Mouse (Mus musculus) CH12.LX (cell line): ENCODE results near the gene P2rx7. TPM values are rescaled to one million over a fixed set of nuclear protein-coding genes. Genes with fewer than 3 reads are reported as not detected.

ENCODE experiments used
- DNase-seq: peaks from one replicate; pipeline ENCODE4 v3.0.0-alpha.2; 2013; ENCODE audit errors: extremely low read depth
- H3K27ac ChIP-seq: 2 replicates; pipeline ENCODE4 v1.5.1; 2012; ENCODE audit warnings: low read depth, mild to moderate bottlenecking, control low read depth, moderate library complexity; ENCODE audit not compliant: insufficient read depth
- H3K27me3 ChIP-seq: replicated peaks from 2 replicates; pipeline ENCODE3; 2012; ENCODE audit warnings: inconsistent platforms
- H3K36me3 ChIP-seq, 2 experiments: replicated peaks in 1 of 2; 2 replicates each; pipeline versions ENCODE3 to v1.6.1; 2012; ENCODE audit warnings: inconsistent platforms in 1 of 2, low read length in 1 of 2, mild to moderate bottlenecking in 1 of 2, mixed read lengths in 1 of 2, moderate library complexity in 1 of 2; ENCODE audit not compliant: control insufficient read depth in 1 of 2, insufficient read depth in 1 of 2
- H3K4me1 ChIP-seq, 2 experiments: 2 replicates each; pipeline ENCODE4 v1.6.1; 2012; ENCODE audit warnings: inconsistent platforms in 1 of 2, moderate library complexity in 1 of 2; ENCODE audit not compliant: insufficient read depth in 2 of 2, control insufficient read depth in 1 of 2
- H3K4me2 ChIP-seq: 2 replicates; pipeline ENCODE4 v1.6.1; 2012; ENCODE audit warnings: low read depth, mild to moderate bottlenecking, control low read depth; ENCODE audit not compliant: poor library complexity, insufficient read depth, severe bottlenecking
- H3K4me3 ChIP-seq, 3 experiments: fragments of 150-350 bp in 1 of 3; sonication (generic) in 1 of 3; replicated peaks in 1 of 3; 2 replicates each; pipeline versions ENCODE3 to v1.5.1; 2011 to 2012; ENCODE audit warnings: low read depth in 2 of 3, low read length in 2 of 3, mild to moderate bottlenecking in 2 of 3, moderate library complexity in 2 of 3, control low read depth in 1 of 3, improper control_type of control experiment in 1 of 3, inconsistent platforms in 1 of 3, mixed read lengths in 1 of 3; ENCODE audit not compliant: poor library complexity in 1 of 3
- H3K79me2 ChIP-seq: replicated peaks from 2 replicates; pipeline ENCODE4 v1.6.1; 2012; ENCODE audit warnings: mild to moderate bottlenecking, moderate library complexity; ENCODE audit not compliant: control insufficient read depth, poor library complexity, insufficient read depth, severe bottlenecking; ENCODE audit errors: extremely low read depth
- H3K9ac ChIP-seq: 2 replicates; pipeline ENCODE4 v1.6.1; 2012; ENCODE audit warnings: low read depth, mild to moderate bottlenecking, control low read depth, moderate library complexity; ENCODE audit not compliant: insufficient read depth
- H3K9me3 ChIP-seq: replicated peaks from 2 replicates; pipeline ENCODE3; 2012; ENCODE audit warnings: low read length, inconsistent platforms, mixed read lengths
- CHD1 ChIP-seq: IDR thresholded peaks from 2 replicates; pipeline ENCODE4 v1.6.1; 2012; ENCODE audit warnings: low read depth, low read length, improper control_type of control experiment, inconsistent platforms
- CHD2 ChIP-seq: IDR thresholded peaks from 2 replicates; pipeline ENCODE4 v1.6.1; 2011; ENCODE audit warnings: low read length, improper control_type of control experiment
- E2F4 ChIP-seq: IDR thresholded peaks from 2 replicates; pipeline ENCODE4 v1.6.1; 2011; ENCODE audit warnings: low read depth, low read length, improper control_type of control experiment; ENCODE audit not compliant: insufficient replicate concordance
- ELF1 ChIP-seq: IDR thresholded peaks from 2 replicates; pipeline ENCODE4 v1.6.1; 2014; ENCODE audit warnings: low read depth, mild to moderate bottlenecking, inconsistent platforms, low read length, improper control_type of control experiment
- EP300 ChIP-seq: IDR thresholded peaks from 2 replicates; pipeline ENCODE4 v1.6.1; 2011; ENCODE audit warnings: low read length, improper control_type of control experiment
- IRF4 ChIP-seq: IDR thresholded peaks from 2 replicates; pipeline ENCODE4 v1.6.1; 2014; ENCODE audit warnings: low read depth, mild to moderate bottlenecking, inconsistent platforms, low read length, improper control_type of control experiment
- JUND ChIP-seq: conservative IDR thresholded peaks from 2 replicates; pipeline ENCODE4 v1.6.1; 2011; ENCODE audit warnings: low read depth, low read length, improper control_type of control experiment
- KAT2A ChIP-seq: IDR thresholded peaks from 2 replicates; pipeline ENCODE4 v1.6.1; 2012; ENCODE audit warnings: low read length, improper control_type of control experiment, inconsistent platforms; ENCODE audit not compliant: insufficient replicate concordance
- MAFK ChIP-seq: IDR thresholded peaks from 2 replicates; pipeline ENCODE4 v1.6.1; 2011; ENCODE audit warnings: low read length, improper control_type of control experiment; ENCODE audit not compliant: insufficient replicate concordance
- MAX ChIP-seq: IDR thresholded peaks from 2 replicates; pipeline ENCODE4 v1.6.1; 2011; ENCODE audit warnings: low read length, improper control_type of control experiment
- MEF2A ChIP-seq: IDR thresholded peaks from 2 replicates; pipeline ENCODE4 v1.6.1; 2014; ENCODE audit warnings: low read depth, mild to moderate bottlenecking, inconsistent platforms, low read length, improper control_type of control experiment, borderline replicate concordance
- MXI1 ChIP-seq: IDR thresholded peaks from 2 replicates; pipeline ENCODE4 v1.6.1; 2011; ENCODE audit warnings: mild to moderate bottlenecking, low read depth, low read length, improper control_type of control experiment
- NELFE ChIP-seq: IDR thresholded peaks from 2 replicates; pipeline ENCODE4 v1.6.1; 2011; ENCODE audit warnings: low read depth, low read length, improper control_type of control experiment
- PAX5 ChIP-seq: IDR thresholded peaks from 2 replicates; pipeline ENCODE4 v1.6.1; 2012; ENCODE audit warnings: low read length, inconsistent platforms, mixed read lengths
- POLR2A ChIP-seq: IDR thresholded peaks from 2 replicates; pipeline ENCODE4 v1.6.1; 2011; ENCODE audit warnings: low read depth, mild to moderate bottlenecking, improper control_type of control experiment, low read length
- SIN3A ChIP-seq: IDR thresholded peaks from 2 replicates; pipeline ENCODE4 v1.6.1; 2012; ENCODE audit warnings: low read length, improper control_type of control experiment, inconsistent platforms
- TBP ChIP-seq: conservative IDR thresholded peaks from 2 replicates; pipeline ENCODE4 v1.6.1; 2011; ENCODE audit warnings: low read depth, low read length, improper control_type of control experiment
- TCF12 ChIP-seq: IDR thresholded peaks from 2 replicates; pipeline ENCODE4 v1.6.1; 2014; ENCODE audit warnings: low read depth, mild to moderate bottlenecking, inconsistent platforms, low read length, improper control_type of control experiment
- USF1 ChIP-seq: IDR thresholded peaks from 2 replicates; pipeline ENCODE4 v1.6.1; 2014; ENCODE audit warnings: low read depth, mild to moderate bottlenecking, inconsistent platforms, low read length, improper control_type of control experiment
- USF2 ChIP-seq: conservative IDR thresholded peaks from 2 replicates; pipeline ENCODE4 v1.6.1; 2011; ENCODE audit warnings: low read depth, low read length, improper control_type of control experiment
- ZMIZ1 ChIP-seq: IDR thresholded peaks from 2 replicates; pipeline ENCODE4 v1.6.1; 2012; ENCODE audit warnings: low read depth, mild to moderate bottlenecking, inconsistent platforms, low read length, improper control_type of control experiment
- ZNF384 ChIP-seq: IDR thresholded peaks from 2 replicates; pipeline ENCODE4 v1.6.1; 2012; ENCODE audit warnings: low read depth, low read length, improper control_type of control experiment, inconsistent platforms
- dilution Hi-C: fragments of 300-500 bp; cut with MboI; formaldehyde crosslinking; loops from 2 replicates; pipeline ENCODE4 v1.14.3; 2020; ENCODE audit warnings: low sequenced_read_pairs; ENCODE audit not compliant: extremely low pct_unique_long_range_greater_than_20kb, extremely low pct_ligation_motif_present
- in situ Hi-C: fragments of 300-500 bp; cut with MboI; formaldehyde crosslinking; loops from 3 replicates; pipeline ENCODE4 v1.14.3; 2019; ENCODE audit warnings: low sequenced_read_pairs, low pct_ligation_motif_present, low pct_unique_long_range_greater_than_20kb, mixed read lengths
- polyA plus RNA-seq: library from polyadenylated mRNA; unstranded; fragments of >175 nt; gene quantifications from 2 replicates; pipeline ENCODE4 v1.2.1, GENCODE M21; 2012; ENCODE audit warnings: low read depth; ENCODE audit not compliant: insufficient read length
- total RNA-seq, 2 experiments: library from RNA; depleted of rRNA; stranded (reverse); fragments of 300-350 nt in 1 of 2; fragments of >200 nt in 1 of 2; gene quantifications; 2 replicates each; pipeline ENCODE4 v1.2.3; 2012 to 2014

The P2rx7 gene
- total and polyA plus RNA-seq, 3 experiments, result 0.59 to 1.5 (median 1.5) TPM

DNA sequence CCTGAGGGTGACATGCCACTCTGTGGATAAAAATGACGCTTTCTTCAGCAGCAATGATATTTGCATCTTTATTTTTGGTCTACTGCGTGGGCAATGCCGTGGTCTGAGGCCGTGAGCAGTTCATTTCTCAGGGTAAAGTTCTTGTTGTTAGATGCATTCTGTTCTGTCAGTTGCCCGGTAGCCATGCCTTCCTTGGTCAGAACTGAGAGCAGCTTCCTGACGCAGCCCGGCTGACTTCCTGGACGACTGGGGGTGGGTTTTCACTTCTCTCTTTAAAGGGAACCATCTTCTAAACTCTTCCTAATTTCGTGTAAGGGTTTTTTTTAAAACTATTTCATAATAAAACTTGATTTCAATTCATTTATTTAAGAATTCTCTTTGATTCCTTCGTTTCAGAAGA lies 40.2 kb downstream of the P2rx7 start:
- Histone ChIP-seq H3K4me1 (peaks cover 7 to 16% of the 10 kb centered on the region in 2 experiments), H3K9ac (peak overlapping the region; percentile 42; the same call in 1 of the 2 replicates), H3K27ac (no peak overlapping the region), H3K9me3 (no peaks in the 10 kb centered on the region), H3K27me3 (no peaks in the 10 kb centered on the region), H3K4me2 (no peak overlapping the region; the same call in 1 of the 2 replicates), H3K79me2 (no peaks in the 10 kb centered on the region), H3K4me3 (no peak overlapping the region), H3K36me3 (peaks cover 0 to 2% of the 10 kb centered on the region in 2 experiments)
- dilution Hi-C loops, result no loop called here
- TF ChIP-seq POLR2A (peak; percentile 49), MAX (0 out of 2 replicates have a peak, but pooled peaks have one; percentile 5), CHD2 (no peak), NELFE (0 out of 2 replicates have a peak, but pooled peaks have one; percentile 4), MAFK (no peak), E2F4 (no peak), ZMIZ1 (no peak), SIN3A (0 out of 2 replicates have a peak, but pooled peaks have one; percentile 16), ELF1 (peak; percentile 83), EP300 (peak; percentile 56; the same call in 1 of the 2 replicates), IRF4 (peak; percentile 75), KAT2A (no peak), JUND (no peak), CHD1 (no peak), USF1 (no peak), TCF12 (peak; percentile 38; the same call in 1 of the 2 replicates), USF2 (no peak), MEF2A (no peak; the same call in 1 of the 2 replicates)
- in situ Hi-C loops, result no loop called here
- DNase-seq, result peak; percentile 35

DNA sequence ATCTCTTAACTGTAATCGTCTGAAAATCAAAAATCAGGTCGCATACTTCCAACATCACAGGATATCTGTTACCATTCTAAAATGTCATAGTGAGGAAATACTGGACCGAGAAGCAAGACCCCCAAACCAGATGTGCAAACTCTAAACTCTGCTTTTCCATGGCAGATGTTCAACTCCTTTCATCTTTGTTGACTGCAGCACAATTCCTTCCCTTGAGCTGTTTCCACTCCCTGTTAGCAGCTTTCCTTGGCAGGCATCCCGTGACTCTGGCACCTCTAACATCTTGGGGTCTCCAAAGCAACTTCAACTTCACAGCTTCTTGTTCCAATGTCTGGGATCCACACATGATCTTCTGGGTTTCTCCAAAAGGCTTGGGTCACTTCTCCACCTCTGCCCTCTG lies 43.7 kb downstream of the P2rx7 start:
- H3K4me2 ChIP-seq, result no peak overlapping the region
- in situ Hi-C loops (no loop called here), dilution Hi-C loops (no loop called here)
- H3K9me3 ChIP-seq, result no peaks in the 10 kb centered on the region
- H3K4me3 ChIP-seq, result no peak overlapping the region
- no peak for DNase-seq
- H3K27ac ChIP-seq, result no peak overlapping the region
- H3K36me3 ChIP-seq, result no peaks in the 10 kb centered on the region
- no peak for TF ChIP-seq PAX5
- TF ChIP-seq MAX, result no peak
- TF ChIP-seq TBP, result no peak
- no peak for TF ChIP-seq MEF2A
- no peak for TF ChIP-seq ZNF384
- TF ChIP-seq MXI1, result no peak
- no peak for TF ChIP-seq CHD1
- TF ChIP-seq JUND, result no peak
- peaks cover 7 to 16% of the 10 kb centered on the region in 2 experiments for H3K4me1 ChIP-seq
- H3K9ac ChIP-seq, result no peak overlapping the region
- no peaks in the 10 kb centered on the region for H3K27me3 ChIP-seq
- no peaks in the 10 kb centered on the region for H3K79me2 ChIP-seq
